Mouse (Mus musculus) frontal cortex, adult 2 months (tissue): ENCODE measurements around the gene Gm10972. TPM values are rescaled to one million over a fixed set of nuclear protein-coding genes. Genes with fewer than 3 reads are reported as not detected.
A peak's percentile ranks its signal among the peaks of the same experiment; 100 is the strongest.
"Not testable (repeated sequence)": the region's sequence is repeated elsewhere in the genome, so short reads cannot be mapped to it uniquely, and the experiment has no call there.

Source experiments
- DNase-seq, 2 experiments: peaks; one replicate each; pipeline ENCODE4 v3.0.0; 2022; ENCODE audit warnings: low spot score in 1 of 2; ENCODE audit errors: extremely low spot score in 1 of 2
- polyA plus RNA-seq: library from polyadenylated mRNA; depleted of rRNA; stranded (reverse); fragments of >200 nt; gene quantifications from 2 replicates; pipeline ENCODE4 v1.2.3, GENCODE M21; 2012

Gene Gm10972
- polyA plus RNA-seq, 1 experiment, result not detected

DNA sequence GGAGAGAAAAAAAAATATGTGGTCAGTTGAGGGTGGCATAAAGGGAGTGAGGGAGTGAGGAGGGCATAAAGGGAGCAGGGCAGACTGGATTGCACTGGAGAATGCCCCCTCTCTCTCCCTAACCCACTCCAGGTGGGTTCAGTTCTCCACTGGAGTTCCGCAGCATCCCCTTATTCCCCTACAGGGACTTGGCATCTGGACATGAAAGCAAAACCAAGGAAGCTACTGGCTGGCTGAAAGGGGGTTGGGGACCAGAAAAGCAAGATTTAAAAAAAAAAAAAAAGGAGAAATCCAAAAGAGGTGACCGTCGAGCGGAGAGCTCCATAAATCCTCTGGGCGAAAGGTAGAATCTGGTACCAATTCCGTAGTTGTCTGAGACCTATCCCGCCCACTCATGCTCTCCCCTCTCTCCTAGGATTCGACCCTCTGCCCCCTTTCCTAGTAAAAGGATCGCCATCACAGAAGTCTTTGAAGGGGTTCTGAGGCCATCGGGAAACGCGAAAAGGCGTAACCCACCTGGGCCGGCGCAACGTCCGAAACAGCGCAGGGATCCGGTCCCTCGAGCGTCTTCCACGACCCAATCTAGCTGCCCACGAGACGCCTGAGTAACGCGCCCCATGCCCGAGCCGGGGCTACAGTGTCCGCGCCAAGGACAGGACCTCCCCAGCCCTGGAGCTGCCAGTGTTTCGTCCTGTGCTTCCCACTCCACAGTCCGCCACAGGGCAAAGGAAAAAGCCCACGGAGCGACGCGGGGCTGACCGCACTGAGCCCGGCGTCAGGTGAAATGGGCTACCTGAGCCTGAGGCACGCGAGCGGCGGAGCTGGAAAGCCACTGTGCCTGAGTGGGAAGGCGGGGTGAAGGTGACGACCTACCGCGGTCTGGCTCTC, 15.2 kb downstream of the Gm10972 start:
- not testable (repeated sequence) for DNase-seq

DNA sequence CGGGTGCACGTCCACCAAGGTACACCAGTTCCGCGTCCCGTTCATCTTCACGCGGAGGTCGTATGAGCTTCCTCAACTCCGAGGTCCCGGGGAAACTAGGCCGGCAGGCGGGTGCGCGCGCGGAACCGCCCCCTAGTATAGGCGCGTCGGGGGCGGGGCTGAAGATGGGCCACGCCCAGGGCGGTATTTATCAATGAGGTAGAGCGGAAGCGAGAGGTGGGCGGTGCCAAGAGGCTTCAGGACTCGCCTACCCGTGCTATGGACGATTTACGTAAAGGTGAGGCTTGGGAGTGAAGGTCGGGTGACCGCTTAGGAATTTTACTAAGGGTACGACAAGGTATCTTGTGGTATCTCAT, 15.8 kb downstream of the Gm10972 start, which contains the start of gene Tuft1:
TSS of gene Tuft1 (minus strand) at position 133 of the 356 bp plus-strand sequence.
- peak in 1 of 2 experiments; percentile 50 for DNase-seq

DNA sequence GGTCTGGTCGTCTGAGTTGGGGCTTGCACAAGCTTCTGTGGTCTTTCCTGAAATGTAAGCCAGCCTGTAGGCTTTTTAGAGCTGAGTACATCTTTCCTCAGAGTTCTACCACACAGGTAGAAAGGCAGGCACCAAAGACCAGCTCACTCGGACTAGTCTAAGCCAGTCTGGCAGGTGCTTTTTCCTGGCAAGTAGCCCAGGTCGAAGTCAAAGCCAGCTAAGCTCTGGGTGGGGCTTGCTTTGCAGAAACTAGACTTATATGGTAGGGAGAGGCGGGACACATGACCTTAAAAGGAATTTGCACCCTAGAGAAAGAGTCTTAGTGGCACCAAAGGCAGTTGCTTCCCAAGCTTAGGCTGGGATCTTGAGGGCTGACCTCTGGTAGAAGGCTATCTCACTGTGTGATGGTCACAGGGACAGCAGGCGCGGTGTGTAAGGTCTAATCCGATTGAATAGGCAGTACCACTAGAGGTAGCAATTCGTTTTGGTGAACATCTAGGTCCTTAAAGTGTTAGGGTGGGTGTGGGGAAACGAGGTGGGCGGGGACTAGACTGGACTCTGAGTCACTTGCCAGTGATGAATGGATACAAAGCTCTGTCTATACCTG, 16.3 kb downstream of the Gm10972 start:
- DNase-seq, result not testable (repeated sequence)

DNA sequence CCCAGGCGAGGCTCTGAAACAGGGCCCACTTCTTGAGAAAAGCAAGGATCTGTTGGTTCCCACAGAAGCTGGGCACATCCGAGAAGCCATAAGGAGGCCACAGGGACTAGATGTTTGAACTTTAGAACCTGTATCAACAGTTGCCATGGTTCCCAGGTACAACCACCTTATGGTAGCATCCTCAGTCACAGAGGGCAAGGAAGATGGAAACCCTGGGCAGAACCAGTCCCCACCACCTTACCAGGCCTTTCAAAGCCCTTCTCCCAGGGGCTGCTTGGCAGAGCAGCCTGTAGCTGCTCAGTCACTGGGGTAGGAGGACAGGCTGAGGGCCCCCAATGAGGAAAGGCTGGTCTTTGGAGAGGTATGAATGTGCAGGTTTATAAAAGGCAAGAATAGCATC, 17.9 kb downstream of the Gm10972 start:
- DNase-seq, result not testable (repeated sequence)

DNA sequence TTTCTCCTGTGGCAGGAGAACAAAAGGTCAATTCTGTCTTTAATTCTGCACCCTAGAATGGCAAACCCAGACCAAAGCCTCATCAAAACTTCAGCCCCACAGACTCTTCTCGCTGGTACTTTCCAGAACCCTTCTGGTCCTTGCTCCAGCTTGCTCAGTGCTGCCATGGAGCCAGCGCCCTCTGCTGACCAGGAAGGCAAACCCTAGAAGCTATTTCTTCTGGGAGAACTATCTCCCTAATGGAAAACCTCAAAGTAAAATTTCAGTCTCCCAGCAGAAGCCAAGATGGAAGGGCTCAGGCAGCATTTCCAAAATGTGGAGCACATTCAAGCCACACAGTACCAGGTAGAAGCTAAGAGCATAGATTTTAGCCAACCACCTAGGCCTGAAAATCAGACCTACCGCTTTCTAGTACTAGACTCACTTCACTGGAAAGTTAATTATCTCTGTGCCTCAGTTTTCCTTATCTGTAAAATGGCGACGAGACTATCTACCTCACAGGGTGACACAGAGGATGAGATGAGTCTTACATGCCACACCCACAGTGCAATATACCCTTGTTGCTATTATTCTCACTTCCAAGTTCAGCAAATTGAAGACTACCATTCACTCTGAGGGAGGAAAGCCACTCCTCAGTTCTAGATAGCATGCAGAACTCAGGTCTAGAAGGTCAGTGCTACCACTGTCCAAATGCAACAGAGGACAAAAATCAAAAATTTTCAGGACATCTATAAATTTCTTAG, 22.3 kb downstream of the Gm10972 start:
- DNase-seq, result not testable (repeated sequence)

DNA sequence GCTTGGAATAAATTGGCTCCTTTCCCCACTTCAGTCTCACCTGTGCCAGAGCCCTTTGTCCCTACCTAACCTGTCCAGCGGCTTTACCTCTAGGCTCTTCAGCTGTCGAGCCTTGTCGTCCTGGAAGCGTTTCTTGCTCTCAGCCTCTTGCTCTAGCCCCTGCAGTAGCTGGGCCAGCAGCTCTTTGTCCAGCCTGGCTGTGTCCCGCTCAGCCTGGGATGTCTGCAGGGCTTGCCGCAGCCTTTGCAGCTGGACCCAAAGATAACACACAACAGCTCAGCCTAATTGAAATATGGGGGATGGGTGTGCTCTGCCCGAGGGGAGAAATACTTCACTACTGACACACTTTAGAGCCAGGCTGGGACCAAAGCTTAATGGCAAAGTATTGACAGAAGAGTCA, 23.0 kb downstream of the Gm10972 start:
- not testable (repeated sequence) for DNase-seq

DNA sequence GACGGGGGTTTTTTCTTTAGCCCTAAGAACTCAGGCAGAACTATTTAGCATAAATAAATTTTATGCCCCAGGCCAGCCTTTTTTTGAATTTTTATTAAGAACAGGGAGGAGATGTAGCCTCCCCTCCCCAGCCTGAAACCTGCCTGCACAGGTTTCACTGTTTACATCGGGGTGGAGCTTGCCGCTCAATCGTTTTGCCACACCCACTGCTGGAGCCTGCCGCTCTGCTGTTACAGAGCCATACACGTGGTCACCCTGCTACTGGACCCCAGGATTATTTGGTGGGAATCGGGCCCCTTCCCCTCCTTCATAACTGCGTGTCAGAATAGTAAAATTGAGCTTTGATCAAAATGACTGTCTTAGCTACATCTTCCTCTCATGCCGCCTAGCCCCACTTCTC, 32.2 kb downstream of the Gm10972 start:
- not testable (repeated sequence) for DNase-seq

DNA sequence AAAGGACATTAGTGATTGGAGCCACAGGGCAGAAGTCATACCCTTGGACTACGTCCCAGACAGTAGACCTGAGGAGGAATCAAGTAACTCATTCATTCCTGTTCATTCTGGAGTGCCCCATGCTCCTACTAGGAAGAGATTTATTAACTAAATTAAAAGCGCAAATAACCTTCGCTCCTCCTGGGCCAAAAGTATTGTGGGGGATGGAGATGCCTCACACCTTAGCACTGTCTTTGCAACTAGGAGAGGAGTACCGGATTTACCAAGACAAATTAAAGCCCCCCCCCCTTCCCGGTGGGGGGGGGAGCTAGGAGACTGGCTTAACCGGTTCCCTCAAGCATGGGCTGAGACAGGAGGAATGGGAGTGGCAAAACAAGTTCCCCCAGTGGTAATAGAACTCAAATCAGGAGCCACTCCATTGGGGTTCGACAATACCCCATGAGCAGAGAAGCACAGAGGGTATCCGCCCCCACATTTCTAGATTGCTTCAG, 36.5 kb downstream of the Gm10972 start:
- DNase-seq, result no peak

DNA sequence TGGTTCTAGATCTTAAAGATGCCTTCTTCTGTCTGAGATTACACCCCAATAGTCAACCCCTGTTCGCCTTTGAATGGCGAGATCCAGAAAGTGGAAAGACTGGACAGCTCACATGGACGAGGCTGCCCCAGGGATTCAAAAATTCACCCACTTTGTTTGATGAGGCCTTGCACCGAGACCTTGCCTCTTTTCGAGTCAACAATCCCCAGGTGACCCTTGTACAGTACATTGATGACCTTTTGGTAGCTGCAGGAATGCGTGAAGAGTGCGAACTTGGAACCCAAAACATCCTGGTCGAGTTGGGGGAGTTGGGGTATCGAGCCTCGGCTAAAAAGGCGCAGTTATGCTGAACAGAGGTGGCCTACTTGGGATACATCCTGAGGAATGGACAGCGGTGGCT, 37.1 kb downstream of the Gm10972 start:
- not testable (repeated sequence) for DNase-seq

DNA sequence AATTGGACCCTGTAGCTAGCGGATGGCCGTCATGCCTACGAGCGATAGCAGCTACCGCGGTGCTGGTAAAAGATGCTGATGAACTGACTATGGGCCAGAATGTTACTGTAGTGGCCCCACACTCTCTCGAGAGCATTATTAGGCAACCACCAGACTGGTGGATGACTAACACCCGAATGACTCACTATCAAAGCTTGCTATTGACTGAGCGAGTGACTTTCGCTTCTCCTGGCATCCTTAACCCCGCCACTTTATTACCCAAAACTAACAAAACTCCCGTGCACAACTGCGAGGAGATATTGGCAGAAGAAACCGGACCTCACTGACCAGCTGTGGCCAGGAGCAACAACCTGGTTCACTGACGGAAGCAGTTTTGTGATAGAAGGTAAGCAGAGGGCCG, 37.9 kb downstream of the Gm10972 start:
- no peak for DNase-seq

DNA sequence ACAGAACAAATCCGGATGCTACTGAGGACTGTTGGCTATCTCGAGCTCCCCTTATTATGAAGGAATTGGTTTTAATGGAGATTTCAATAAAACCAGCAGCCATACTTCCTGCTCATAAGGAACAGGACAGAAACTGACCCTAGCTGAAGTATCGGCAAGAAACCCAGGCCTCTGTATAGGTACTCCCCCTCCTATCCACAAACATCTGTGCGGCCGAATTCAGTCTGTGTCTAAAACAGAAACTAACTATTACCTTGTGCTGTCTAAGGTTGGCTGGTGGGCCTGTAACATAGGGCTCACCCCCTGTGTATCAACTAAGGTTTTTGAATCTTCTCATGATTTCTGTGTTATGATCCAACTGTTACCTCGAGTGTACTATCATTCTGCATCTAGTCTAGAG, 40.7 kb downstream of the Gm10972 start:
- DNase-seq, result no peak

DNA sequence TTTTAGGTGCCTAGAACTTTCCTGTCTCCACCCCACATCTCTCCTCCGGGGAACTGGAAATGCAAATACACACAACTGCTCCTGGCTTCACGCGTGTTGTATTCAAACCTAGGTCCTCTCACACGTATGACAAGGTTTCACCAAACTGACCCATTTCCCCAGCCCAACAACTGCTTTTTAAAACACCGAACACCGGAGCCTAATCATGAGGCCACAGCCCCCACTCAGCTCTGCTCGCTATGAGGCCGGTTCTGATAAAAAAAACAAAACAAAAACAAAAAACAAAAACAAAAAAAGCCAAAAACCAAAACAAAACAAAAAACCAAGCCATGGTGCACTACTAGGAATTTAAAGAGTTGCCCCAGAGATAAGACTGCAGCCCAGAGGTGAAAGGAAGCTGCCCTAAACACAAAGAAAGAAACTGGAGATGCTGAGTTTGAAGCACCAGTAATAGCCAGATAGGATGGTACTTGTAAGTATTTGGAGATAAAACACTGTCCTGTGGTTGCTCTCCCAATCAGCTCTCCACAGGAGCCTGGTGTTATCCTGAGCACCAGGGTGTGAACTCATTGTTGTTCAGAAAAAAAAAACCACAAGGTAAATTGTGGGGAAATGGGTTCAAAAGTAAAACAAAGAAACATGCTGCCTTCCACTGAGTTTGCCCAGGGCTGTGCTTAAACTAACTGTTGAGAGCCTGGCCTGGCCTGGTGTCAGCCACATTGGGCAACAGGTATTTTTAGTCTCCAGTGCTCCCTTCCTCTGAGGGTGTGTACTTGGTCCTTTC, 43.3 kb downstream of the Gm10972 start:
- not testable (repeated sequence) for DNase-seq

DNA sequence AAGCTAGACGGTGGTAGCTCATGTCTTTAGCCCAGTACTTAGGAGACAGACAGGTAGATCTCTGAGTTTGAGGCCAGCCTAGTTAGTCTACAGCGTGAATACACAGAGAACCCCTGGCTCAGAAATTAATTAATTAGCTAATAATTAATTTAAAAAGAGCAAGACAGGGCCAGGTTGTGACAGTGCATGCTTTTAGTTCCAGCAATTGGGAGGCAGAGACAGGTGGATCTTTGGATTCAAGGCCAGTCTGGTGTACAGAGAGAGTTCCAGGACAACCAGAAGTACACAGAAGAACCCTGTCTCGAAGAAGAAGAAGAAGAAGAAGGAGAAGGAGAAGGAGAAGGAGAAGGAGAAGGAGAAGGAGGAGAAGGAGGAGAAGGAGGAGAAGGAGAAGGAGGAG, 45.8 kb downstream of the Gm10972 start:
- DNase-seq, result not testable (repeated sequence)

DNA sequence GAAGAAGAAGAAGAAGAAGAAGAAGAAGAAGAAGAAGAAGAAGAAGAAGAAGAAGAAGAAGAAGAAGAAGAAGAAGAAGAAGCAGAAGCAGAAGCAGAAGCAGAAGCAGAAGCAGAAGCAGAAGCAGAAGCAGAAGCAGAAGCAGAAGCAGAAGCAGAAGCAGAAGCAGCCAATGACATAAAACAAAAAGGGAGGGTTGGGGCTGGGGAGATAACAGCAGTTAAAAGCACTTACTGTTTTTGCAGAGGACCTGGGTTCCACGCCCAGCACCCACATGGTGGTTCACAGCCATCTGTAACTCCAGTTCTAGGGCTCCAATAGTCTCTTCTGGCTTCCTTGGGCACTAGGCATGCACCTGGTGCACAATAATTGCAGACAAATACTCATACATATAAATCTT, 46.3 kb downstream of the Gm10972 start:
- not testable (repeated sequence) for DNase-seq

DNA sequence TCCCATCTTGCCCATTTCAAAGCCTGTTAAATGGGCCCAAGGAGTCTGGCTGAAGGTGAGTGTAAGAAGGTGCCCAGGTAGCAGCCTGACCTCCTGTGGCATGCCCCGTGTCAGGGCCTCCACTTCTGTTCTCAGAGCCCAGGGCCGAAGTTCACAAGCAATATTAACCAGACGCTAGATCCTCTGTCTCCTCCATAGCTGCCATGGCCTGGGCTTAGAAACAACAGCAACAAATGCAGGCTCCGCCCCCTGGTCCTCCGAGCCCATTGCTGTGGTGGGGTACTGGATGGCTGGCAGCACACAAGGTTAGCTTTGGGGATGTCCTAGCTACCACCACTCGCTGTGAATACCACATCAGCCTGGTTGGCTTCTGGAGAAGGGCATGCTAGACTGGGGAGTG, 47.2 kb downstream of the Gm10972 start:
- not testable (repeated sequence) for DNase-seq

DNA sequence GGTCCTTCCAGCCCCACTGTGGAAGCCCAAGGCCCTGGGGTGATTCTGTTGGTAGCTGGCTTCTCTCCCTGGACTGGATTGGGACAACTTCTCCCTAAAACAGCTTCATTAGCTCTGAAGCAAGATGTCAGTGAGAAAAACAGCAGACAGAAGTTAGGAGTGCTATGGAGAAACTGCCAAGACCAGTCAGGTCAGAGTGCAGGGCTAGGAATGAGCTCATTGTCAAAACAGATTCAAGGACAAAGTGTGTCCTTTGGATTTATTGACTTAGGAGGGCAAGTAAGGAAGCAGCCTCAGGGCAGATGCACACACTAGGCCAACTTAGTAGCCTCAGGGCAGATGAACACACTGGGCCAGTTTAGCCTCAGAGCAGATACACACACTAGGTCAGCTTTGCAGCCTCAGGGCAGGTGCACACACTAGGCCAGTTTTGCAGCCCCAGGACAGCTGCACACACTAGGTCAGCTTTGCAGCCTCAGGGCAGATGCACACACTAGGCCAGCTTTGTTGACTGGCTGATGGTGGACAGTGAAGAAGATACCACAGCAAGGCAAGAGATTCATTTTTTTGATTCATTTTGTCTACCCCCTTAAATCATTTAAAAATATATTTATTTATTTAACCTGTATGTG, 47.8 kb downstream of the Gm10972 start:
- no peak for DNase-seq

DNA sequence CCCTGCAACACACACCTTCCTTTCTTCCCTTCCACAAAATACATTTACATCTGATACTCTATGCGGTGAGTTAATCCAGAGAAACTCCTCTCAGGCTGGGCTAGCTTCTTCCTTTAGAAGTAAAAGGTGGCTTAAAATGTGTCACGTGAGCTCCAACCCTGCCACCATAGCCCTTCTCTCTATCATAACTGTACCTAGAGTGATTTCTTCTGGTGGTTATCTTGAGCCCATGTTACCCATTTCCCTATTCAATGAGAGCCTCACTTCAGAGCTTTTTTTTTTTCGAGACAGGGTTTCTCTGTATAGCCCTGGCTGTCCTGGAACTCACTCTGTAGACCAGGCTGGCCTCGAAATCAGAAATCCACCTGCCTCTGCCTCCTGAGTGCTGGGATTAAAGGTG, 48.8 kb downstream of the Gm10972 start:
- DNase-seq, result not testable (repeated sequence)
